Mouse (Mus musculus): ENCODE results near the gene Xirp2. TPM values are rescaled to one million over a fixed set of nuclear protein-coding genes. Genes with fewer than 3 reads are reported as not detected.
"Not testable (repeated sequence)": the region's sequence is repeated elsewhere in the genome, so short reads cannot be mapped to it uniquely, and the experiment has no call there.

The Xirp2 gene
- not detected in 2 replicates for polyA plus RNA-seq (2012; rRNA removed)

GRCm38 (mm10) chr2:67445780-67446179 lies at the start of gene Xirp2:
Xirp2 (plus strand) TSS chr2:67446002.
- H3K27me3 ChIP-seq (ENCODE audit: control insufficient read depth, insufficient read depth, low read length) = no peaks in the 10 kb centered on the region
- H3K4me1 ChIP-seq (ENCODE audit: control insufficient read depth, insufficient read depth, low read length) = no peaks in the 10 kb centered on the region
- H3K4me3 ChIP-seq (replicated peaks; ENCODE audit: insufficient read depth, low read depth, low read length) = no peak within 1 kb of the TSS
- TF ChIP-seq CTCF (IDR thresholded peaks at IDR 0.05; ENCODE audit: borderline replicate concordance, insufficient read depth, low read depth, low read length) = no peak
- TF ChIP-seq POLR2A (IDR thresholded peaks at IDR 0.05; ENCODE audit: borderline replicate concordance, insufficient read depth, low read length) = no peak
- WGBS = 78% methylated on average over 3 of the region's 3 CpGs
- DNase-seq = no peak
- H3K27ac ChIP-seq (ENCODE audit: insufficient read depth, low read length) = no peak within 1 kb of the TSS

DNA sequence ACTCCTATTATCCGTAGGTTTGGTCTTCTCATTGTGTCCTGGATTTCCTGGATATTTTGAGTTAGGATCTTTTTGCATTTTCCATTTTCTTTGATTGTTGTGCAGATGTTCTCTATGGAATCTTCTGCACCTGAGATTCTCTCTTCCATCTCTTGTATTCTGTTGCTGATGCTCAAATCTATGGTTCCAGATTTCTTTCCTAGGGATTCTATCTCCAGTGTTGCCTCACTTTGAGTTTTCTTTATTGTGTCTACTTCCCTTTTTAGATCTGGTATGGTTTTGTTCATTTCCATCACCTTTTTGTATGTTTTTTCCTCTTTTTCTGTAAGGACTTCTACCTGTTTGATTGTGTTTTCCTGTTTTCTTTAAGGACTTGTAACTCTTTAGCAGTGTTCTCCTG lies 32.4 kb upstream of the Xirp2 start, which contains the start of gene Gm21830:
Gm21830 (plus strand) TSS at position 301 of the 400 bp plus-strand sequence.
- no CpG with 5 or more reads among the region's 1 CpGs for WGBS
- not testable (repeated sequence) for DNase-seq; H3K27me3 ChIP-seq (ENCODE audit: control insufficient read depth, insufficient read depth, low read length); H3K4me1 ChIP-seq (ENCODE audit: control insufficient read depth, insufficient read depth, low read length); H3K27ac ChIP-seq (ENCODE audit: insufficient read depth, low read length); H3K4me3 ChIP-seq (replicated peaks; ENCODE audit: insufficient read depth, low read depth, low read length)

- Histone ChIP-seq H3K4me3 (replicated peaks; ENCODE audit: insufficient read depth, low read depth, low read length) (no peak overlapping the region), H3K27me3 (ENCODE audit: control insufficient read depth, insufficient read depth, low read length) (no peaks in the 10 kb centered on the region), H3K4me1 (ENCODE audit: control insufficient read depth, insufficient read depth, low read length) (no peaks in the 10 kb centered on the region), H3K27ac (ENCODE audit: insufficient read depth, low read length) (no peak overlapping the region)
- no peak for DNase-seq
- TF ChIP-seq CTCF (IDR thresholded peaks at IDR 0.05; ENCODE audit: borderline replicate concordance, insufficient read depth, low read depth, low read length) (no peak), POLR2A (IDR thresholded peaks at IDR 0.05; ENCODE audit: borderline replicate concordance, insufficient read depth, low read length) (no peak)
These were observed 24.9 kb upstream of the Xirp2 start for GRCm38 (mm10) chr2:67420853-67421252.

- DNase-seq = no peak
- Histone ChIP-seq H3K27ac (ENCODE audit: insufficient read depth, low read length) (no peak overlapping the region), H3K27me3 (ENCODE audit: control insufficient read depth, insufficient read depth, low read length) (no peaks in the 10 kb centered on the region), H3K4me1 (ENCODE audit: control insufficient read depth, insufficient read depth, low read length) (no peaks in the 10 kb centered on the region), H3K4me3 (replicated peaks; ENCODE audit: insufficient read depth, low read depth, low read length) (no peak overlapping the region)
- TF ChIP-seq POLR2A (IDR thresholded peaks at IDR 0.05; ENCODE audit: borderline replicate concordance, insufficient read depth, low read length) = no peak
- no peak for TF ChIP-seq CTCF (IDR thresholded peaks at IDR 0.05; ENCODE audit: borderline replicate concordance, insufficient read depth, low read depth, low read length)
- 88% methylated on average over 1 of the region's 1 CpGs for WGBS
These were observed 23.0 kb upstream of the Xirp2 start for GRCm38 (mm10) chr2:67422799-67423198.

DNA sequence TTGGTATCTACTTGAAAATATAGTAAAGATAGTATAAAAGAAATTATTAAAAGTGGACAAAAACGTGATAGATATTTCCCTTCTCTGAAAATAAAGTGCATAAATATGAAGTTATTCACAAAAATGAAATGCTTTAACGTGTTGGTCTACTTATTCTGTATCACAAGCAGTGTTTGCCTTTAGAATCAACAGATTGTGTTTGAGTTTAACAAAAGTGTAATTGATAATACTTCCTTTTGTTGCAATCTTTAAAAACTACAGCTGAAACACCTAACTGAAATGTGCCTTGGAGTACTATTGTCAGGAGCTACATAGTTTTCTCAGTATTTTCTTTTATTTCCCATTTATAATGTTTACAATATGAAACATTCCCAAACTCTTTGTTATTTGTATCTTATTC lies 12.7 kb upstream of the Xirp2 start, which contains the start of gene Gm26727:
Gm26727 (minus strand) TSS at position 101 of the 400 bp plus-strand sequence.
- TF ChIP-seq POLR2A (IDR thresholded peaks at IDR 0.05; ENCODE audit: borderline replicate concordance, insufficient read depth, low read length) (no peak), CTCF (IDR thresholded peaks at IDR 0.05; ENCODE audit: borderline replicate concordance, insufficient read depth, low read depth, low read length) (no peak)
- Histone ChIP-seq H3K27me3 (ENCODE audit: control insufficient read depth, insufficient read depth, low read length) (no peaks in the 10 kb centered on the region), H3K4me1 (ENCODE audit: control insufficient read depth, insufficient read depth, low read length) (no peaks in the 10 kb centered on the region), H3K27ac (ENCODE audit: insufficient read depth, low read length) (no peak within 1 kb of the TSS), H3K4me3 (replicated peaks; ENCODE audit: insufficient read depth, low read depth, low read length) (no peak within 1 kb of the TSS)
- WGBS = 68% methylated on average over 2 of the region's 2 CpGs
- DNase-seq = no peak

- no peaks in the 10 kb centered on the region for H3K4me1 ChIP-seq (ENCODE audit: control insufficient read depth, insufficient read depth, low read length)
- DNase-seq = no peak
- 91% methylated on average over 8 of the region's 8 CpGs for WGBS
These were observed 7.5 kb upstream of the Xirp2 start for GRCm38 (mm10) chr2:67438309-67438708.

DNA sequence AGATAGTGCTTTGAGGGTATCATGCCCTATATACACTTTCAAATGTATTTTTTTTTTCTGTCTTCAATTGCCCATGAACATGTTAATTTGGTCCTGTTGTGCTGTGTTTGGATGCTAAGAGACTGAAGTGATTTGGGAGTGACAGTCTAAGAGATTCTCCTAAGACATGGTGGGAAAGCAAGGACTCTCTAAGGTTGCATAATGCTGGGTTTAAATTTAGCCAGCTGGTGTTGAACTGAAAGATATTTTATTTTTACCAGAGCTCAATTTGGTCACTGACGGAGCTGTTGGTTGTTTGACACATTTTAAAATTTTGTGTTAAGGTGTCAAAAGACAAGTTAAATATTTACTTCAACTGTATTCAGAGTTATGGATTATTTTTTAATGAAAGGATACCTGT lies 970 bp downstream of the Xirp2 start:
- no peaks in the 10 kb centered on the region for H3K27me3 ChIP-seq (ENCODE audit: control insufficient read depth, insufficient read depth, low read length)
- WGBS = 70% methylated on average over 1 of the region's 1 CpGs
- no peak overlapping the region for H3K27ac ChIP-seq (ENCODE audit: insufficient read depth, low read length)
- no peak overlapping the region for H3K4me3 ChIP-seq (replicated peaks; ENCODE audit: insufficient read depth, low read depth, low read length)
- no peak for DNase-seq
- H3K4me1 ChIP-seq (ENCODE audit: control insufficient read depth, insufficient read depth, low read length) = no peaks in the 10 kb centered on the region
- no peak for TF ChIP-seq CTCF (IDR thresholded peaks at IDR 0.05; ENCODE audit: borderline replicate concordance, insufficient read depth, low read depth, low read length)
- no peak for TF ChIP-seq POLR2A (IDR thresholded peaks at IDR 0.05; ENCODE audit: borderline replicate concordance, insufficient read depth, low read length)

More at GRCm38 (mm10) chr2:67438309-67438708, 7.5 kb upstream of the Xirp2 start:
- Histone ChIP-seq H3K4me3 (replicated peaks; ENCODE audit: insufficient read depth, low read depth, low read length) (no peak overlapping the region), H3K27ac (ENCODE audit: insufficient read depth, low read length) (no peak overlapping the region), H3K27me3 (ENCODE audit: control insufficient read depth, insufficient read depth, low read length) (no peaks in the 10 kb centered on the region)
- TF ChIP-seq POLR2A (IDR thresholded peaks at IDR 0.05; ENCODE audit: borderline replicate concordance, insufficient read depth, low read length) (no peak), CTCF (IDR thresholded peaks at IDR 0.05; ENCODE audit: borderline replicate concordance, insufficient read depth, low read depth, low read length) (no peak)

DNA sequence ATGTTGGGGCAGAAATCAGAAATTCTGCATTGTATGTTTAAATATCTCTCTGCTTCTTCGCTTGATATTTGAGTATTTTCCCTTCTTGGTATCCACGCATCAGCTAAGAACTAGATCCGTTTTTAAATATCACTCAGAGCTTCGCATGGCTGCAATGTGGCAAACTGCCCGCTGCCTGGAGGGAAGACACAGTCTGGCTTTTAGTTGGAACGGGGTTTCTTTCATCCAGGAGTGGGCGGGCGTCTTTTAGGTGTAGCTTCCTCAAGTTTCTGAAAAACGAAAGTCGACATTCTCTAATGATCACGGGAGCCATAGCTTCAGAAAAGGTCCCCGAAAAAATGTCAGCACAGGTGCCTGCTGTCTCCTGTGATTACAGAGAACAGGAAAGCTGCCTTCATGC lies 1.4 kb downstream of the Xirp2 start:
- WGBS = 14% methylated on average over 12 of the region's 12 CpGs
- no peak overlapping the region for H3K27ac ChIP-seq (ENCODE audit: insufficient read depth, low read length)
- peak; percentile 13 to 16 for DNase-seq
- H3K4me3 ChIP-seq (replicated peaks; ENCODE audit: insufficient read depth, low read depth, low read length) = no peak overlapping the region
- TF ChIP-seq CTCF (IDR thresholded peaks at IDR 0.05; ENCODE audit: borderline replicate concordance, insufficient read depth, low read depth, low read length) (no peak), POLR2A (IDR thresholded peaks at IDR 0.05; ENCODE audit: borderline replicate concordance, insufficient read depth, low read length) (no peak)
- H3K4me1 ChIP-seq (ENCODE audit: control insufficient read depth, insufficient read depth, low read length) = no peaks in the 10 kb centered on the region
- no peaks in the 10 kb centered on the region for H3K27me3 ChIP-seq (ENCODE audit: control insufficient read depth, insufficient read depth, low read length)
